Mouse (Mus musculus) layer of hippocampus, postnatal 10 days (tissue): ENCODE measurements at regions not wholly inside any gene's neighbourhood (a gene's known extent, or its start where the extent isn't known, plus 50 kb on each side); places are given as distances from the start of the nearest gene placed in this dataset.
"Not testable (repeated sequence)": the region's sequence is repeated elsewhere in the genome, so short reads cannot be mapped to it uniquely, and the experiment has no call there.

ENCODE experiments used
- DNase-seq, 2 experiments: peaks; one replicate each; pipeline ENCODE4 v3.0.0; 2021; ENCODE audit warnings: low spot score in 2 of 2

DNA sequence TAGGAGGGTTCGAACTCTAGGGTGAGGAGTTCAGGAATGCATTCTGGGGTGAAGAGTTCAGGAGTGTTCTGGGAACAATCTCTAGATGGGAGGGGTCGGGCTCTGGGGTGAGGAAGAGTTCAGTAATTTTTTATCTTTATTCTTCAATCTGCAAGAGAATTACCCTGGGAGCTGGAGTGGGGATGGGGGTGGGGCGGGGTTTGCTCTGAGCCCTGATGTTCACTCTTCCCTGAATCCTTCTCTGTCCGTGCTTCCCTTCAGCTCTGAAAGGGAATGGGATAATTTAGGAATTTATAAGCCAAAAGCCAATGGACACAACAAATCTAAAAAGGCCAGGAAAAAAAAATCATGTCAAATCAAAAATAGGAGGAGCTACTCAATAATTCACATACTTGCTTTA is 122.8 kb upstream of the Trim24 start:
- DNase-seq, result not testable (repeated sequence)

GRCm38 (mm10) chr6:37748296-37748980 is 122.2 kb upstream of the Trim24 start:
- no peak for DNase-seq

- no peak for DNase-seq
These were observed 121.6 kb upstream of the Trim24 start for GRCm38 (mm10) chr6:37749016-37749415.

- DNase-seq, result no peak
These were observed 120.3 kb upstream of the Trim24 start for GRCm38 (mm10) chr6:37750271-37750670.

- DNase-seq, result no peak
These were observed 118.9 kb upstream of the Trim24 start for GRCm38 (mm10) chr6:37751701-37752100.

GRCm38 (mm10) chr6:37761003-37761402 is 109.6 kb upstream of the Trim24 start:
- DNase-seq, result not testable (repeated sequence)

GRCm38 (mm10) chr6:37763036-37763435 is 107.6 kb upstream of the Trim24 start:
- no peak for DNase-seq

GRCm38 (mm10) chr6:37767690-37768089 is 102.9 kb upstream of the Trim24 start:
- no peak for DNase-seq

DNA sequence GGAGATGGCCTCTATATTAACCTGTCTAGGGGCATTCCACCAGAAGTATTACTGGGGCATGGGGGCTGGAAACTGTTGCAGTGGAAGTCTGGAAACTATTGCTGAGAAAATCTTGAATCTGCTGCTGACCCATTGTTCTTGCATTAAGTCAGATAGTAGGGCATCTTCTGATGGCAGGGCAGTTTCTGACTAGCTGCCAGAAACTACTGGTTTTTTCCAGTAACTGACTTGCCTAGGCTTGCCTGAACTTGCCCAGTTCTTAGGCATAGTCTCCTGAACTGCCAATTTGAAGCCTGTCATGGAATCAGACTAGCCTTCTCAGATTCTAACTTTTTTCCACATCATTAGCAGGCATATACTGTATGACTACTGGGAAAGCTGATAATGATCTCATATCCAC is 97.3 kb upstream of the Trim24 start:
- DNase-seq, result no peak

DNA sequence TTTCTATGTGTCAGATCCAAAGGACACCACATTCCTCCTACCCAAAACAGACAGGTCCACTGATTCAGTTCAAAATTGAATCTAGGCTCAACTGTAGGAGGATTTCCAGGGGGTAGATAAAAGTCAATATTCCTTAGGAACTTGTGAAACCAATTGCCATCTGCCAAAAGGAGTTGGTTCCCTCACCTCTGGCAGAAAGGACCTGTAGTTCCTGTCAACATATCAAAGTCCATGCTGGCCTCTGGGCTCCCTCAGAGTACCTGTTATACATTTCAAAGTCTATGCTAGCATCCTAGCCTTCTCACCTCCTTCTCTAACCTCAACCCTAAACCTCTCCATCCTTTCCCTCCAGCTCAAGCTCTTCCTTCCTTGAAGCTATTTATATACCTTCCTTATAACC is 95.5 kb upstream of the Trim24 start:
- no peak for DNase-seq

DNA sequence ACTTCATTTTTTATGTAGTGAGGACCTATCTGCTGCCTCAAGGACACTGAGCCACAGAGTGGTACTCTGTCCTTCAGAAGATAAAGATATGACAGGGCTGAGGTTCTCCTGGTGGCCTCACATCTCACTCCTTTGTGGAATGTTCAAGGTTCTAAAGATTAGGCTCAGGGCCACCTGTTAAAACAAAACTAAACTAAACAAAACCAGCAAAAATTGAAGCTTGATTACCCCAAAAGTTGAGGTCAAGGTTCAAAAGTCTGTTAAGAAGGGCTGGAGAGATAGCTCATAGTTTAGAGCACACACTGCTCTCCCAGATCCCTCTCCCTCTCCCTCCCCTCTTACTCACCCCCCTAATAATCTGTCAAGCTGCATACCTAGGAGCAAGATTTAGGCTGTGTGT is 90.7 kb upstream of the Trim24 start:
- DNase-seq, result no peak

- no peak for DNase-seq
These were observed 88.7 kb upstream of the Trim24 start for GRCm38 (mm10) chr6:37781894-37782293.

- not testable (repeated sequence) for DNase-seq
These were observed 85.3 kb upstream of the Trim24 start for GRCm38 (mm10) chr6:37785280-37785679.

- no peak for DNase-seq
These were observed 84.9 kb upstream of the Trim24 start for GRCm38 (mm10) chr6:37785741-37786140.

DNA sequence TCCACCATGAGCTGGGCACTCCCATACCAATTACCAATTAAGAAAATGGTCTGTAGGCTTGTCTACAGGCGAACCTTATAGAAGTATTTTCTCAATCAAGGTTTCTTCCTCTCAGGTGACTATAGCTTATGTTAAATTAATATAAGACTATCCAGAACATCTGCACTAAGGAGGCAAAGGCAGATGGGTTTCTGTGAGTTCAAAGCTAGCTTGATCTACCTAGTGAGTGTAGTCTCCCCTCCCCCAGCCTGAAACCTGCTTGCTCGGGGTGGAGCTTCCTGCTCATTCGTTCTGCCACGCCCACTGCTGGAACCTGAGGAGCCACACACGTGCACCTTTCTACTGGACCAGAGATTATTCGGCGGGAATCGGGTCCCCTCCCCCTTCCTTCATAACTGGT is 82.8 kb upstream of the Trim24 start:
- not testable (repeated sequence) for DNase-seq

- no peak for DNase-seq
These were observed 79.7 kb upstream of the Trim24 start for GRCm38 (mm10) chr6:37790878-37791277.

GRCm38 (mm10) chr6:37794211-37794610 is 76.4 kb upstream of the Trim24 start:
- no peak for DNase-seq

GRCm38 (mm10) chr6:37795001-37795400 is 75.6 kb upstream of the Trim24 start:
- DNase-seq, result no peak

DNA sequence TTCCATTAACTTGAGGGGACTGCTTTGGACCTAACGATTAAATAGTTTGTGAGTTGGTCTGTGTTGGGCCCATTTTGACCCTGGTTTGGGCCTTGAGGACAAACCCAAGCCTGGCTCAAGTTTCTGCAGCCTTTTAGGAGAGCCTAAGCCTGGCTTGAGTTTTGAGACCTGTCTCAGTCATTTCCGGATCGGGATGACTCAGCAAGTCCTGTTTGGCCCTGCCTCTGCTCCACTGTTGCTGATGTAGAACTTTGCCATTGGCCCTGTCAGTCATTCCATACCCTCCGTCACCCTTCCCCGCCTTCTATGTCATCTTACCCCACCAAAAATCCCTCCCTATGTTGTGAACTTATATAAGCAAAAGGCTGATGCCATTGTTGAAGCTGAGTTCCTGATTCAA is 67.4 kb upstream of the Trim24 start:
- no peak for DNase-seq

- DNase-seq, result not testable (repeated sequence)
These were observed 64.7 kb upstream of the Trim24 start for GRCm38 (mm10) chr6:37805896-37806295.

GRCm38 (mm10) chr6:37806529-37807191 is 64.0 kb upstream of the Trim24 start:
- not testable (repeated sequence) for DNase-seq

GRCm38 (mm10) chr6:37815218-37815617 is 55.4 kb upstream of the Trim24 start:
- not testable (repeated sequence) for DNase-seq
